Mouse (Mus musculus): ENCODE data around the gene Mtcl1.

DNA sequence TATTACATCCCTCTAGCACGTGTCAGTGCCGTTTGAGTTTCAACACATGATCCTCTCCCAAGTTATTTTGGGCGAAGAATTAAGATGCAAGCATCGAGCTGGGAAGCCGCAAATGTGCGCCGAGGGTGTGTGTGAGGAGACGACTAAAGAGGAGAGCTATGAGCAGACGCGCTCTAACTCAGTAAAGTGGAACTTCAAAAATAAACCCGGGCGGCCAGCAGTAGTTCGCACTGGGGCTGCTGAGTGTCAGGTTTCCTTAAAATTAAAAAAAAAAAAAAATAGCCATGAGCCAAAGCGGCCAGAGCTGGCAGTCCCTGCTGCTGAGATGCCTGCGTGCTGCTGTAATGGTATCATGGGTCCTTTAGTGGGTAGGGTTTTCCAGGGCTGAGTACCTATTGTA, 99.4 kb downstream of the Mtcl1 start:
- TF ChIP-seq CTCF (IDR thresholded peaks at IDR 0.05; ENCODE audit: borderline replicate concordance, control insufficient read depth, extremely low read depth, insufficient read depth, low read length, poor library complexity), result no peak
- no peak for TF ChIP-seq POLR2A (IDR thresholded peaks at IDR 0.05; ENCODE audit: control insufficient read depth, extremely low read depth, insufficient read depth, low read length, poor library complexity)
